Mouse (Mus musculus): ENCODE results near the gene Elmo3. TPM values are rescaled to one million over a fixed set of nuclear protein-coding genes. Genes with fewer than 3 reads are reported as not detected.

The Elmo3 gene
- polyA plus RNA-seq, 1 experiment from 2014 or later, result 11.4 TPM

DNA sequence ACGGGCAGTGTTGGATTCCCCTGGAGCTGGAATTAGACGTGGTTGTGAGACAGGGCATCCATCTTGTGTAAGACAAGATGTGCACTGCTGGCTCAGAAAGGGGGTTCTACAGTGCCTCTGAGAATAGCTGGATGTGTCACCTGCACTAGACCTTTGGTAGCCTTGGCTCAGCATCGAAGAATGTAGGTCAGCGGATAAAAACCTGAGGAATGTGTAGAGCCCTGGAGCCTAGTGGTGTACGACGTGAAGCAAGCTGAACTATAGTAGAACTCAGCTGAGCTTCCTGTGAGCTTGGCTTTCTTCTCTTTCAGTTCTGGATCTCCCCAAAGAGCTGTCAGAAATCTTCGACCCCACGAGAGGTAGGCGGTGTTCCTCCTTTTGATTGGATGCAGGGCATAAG, 1.5 kb upstream of the Elmo3 start:
- WGBS, result 77% methylated on average over 9 of the region's 9 CpGs
- Histone ChIP-seq H3K9ac (no peak overlapping the region), H3K36me3 (peaks cover 66% of the 10 kb centered on the region), H3K4me1 (peaks cover 31% of the 10 kb centered on the region), H3K4me3 (replicated peaks) (no peak overlapping the region), H3K4me2 (replicated peaks) (no peak overlapping the region), H3K27me3 (no peaks in the 10 kb centered on the region), H3K27ac (replicated peaks) (peak overlapping the region; percentile 87; the same call in 1 of the 2 replicates), H3K9me3 (replicated peaks) (no peaks in the 10 kb centered on the region)
- ATAC-seq (ENCODE audit: insufficient number of reproducible peaks, low FRiP score, low TSS enrichment, low read depth), result no peak

DNA sequence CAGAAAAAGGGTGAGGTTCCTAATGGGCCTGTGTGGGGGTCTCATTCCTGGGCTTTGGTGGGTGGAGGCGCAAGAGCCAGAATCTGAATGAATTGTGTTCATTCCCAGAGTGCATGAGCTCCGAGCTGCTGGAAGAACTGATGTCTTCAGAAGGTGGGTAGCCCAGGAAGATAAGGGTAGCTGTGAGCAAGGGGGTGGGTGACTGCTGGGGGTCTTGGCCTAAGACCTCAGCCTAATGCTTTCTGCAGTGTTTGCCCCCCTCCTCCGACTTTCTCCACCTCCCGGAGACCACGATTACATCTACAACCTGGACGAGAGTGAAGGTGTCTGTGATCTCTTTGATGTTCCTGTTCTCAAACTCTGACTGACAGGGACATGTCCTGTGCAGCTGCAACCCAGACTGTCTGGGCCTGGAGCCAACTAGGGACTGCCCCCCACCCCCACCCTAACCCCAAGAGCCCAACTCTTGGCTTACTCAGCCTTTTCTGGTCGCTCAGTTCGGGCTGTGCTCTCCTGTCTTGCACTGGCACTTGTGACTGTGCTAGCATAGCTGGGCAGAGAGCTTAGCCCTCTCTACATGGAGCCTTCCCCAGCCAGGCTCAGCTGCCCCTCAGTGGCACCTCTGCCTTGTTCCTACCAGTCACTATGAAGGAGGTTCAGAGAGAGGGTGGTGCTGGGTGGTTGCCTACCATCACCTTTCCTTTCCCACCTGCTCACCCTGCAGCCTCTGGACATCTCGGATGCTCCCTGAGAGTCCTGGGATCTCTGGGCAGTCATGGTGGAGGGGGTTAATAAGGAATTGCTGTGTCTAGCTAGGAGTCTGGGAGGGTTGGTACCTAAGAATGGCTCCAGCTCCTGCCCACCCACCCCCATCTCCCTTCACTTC, 833 bp upstream of the Elmo3 start:
- peaks cover 71% of the 10 kb centered on the region for H3K36me3 ChIP-seq
- no peaks in the 10 kb centered on the region for H3K27me3 ChIP-seq
- ATAC-seq (ENCODE audit: insufficient number of reproducible peaks, low FRiP score, low TSS enrichment, low read depth), result 0 out of 2 replicates have a peak, but pooled peaks have one; percentile 15
- H3K9ac ChIP-seq, result no peak overlapping the region
- 0 out of 2 replicates have a peak overlapping the region, but pooled peaks have one; percentile 2 for H3K4me2 ChIP-seq (replicated peaks)
- peaks cover 29% of the 10 kb centered on the region for H3K4me1 ChIP-seq
- H3K27ac ChIP-seq (replicated peaks), result peak overlapping the region; percentile 87
- H3K4me3 ChIP-seq (replicated peaks), result no peak overlapping the region
- H3K9me3 ChIP-seq (replicated peaks), result no peaks in the 10 kb centered on the region
- 44% methylated on average over 9 of the region's 9 CpGs for WGBS

DNA sequence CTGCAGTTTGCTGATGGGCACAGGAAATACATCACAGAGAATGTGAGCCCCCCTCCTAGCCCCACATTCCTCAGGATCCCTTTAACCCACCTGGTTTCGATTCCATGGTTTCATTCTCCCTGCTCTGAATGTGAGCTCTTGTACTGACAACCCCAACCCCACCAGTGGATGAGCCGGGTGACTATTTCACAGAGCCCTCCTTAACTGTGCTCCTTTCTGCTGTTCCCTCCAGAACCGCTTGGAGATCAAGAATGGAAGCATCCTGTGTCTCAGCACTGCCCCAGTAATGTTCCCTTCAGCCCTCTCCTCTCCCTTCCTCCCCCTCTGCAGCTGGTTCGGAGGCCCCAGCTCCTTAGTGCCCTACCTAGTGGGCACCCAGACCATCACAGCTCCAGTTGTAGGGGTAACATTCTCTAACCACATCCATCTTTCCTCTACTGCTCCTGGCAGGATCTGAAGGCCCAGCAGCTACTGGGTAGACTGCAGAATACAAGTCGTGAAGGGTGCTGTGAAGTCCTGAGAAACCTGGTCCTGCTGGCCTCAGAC, 818 bp downstream of the Elmo3 start:
- no peaks in the 10 kb centered on the region for H3K9me3 ChIP-seq (replicated peaks)
- no peaks in the 10 kb centered on the region for H3K27me3 ChIP-seq
- H3K4me3 ChIP-seq (replicated peaks), result peak overlapping the region; percentile 46
- whole genome bisulfite sequencing, result 34% methylated on average over 5 of the region's 5 CpGs
- peak; percentile 22; the same call in 1 of the 2 replicates for ATAC-seq (ENCODE audit: insufficient number of reproducible peaks, low FRiP score, low TSS enrichment, low read depth)
- peaks cover 69% of the 10 kb centered on the region for H3K36me3 ChIP-seq
- H3K4me1 ChIP-seq, result peaks cover 29% of the 10 kb centered on the region
- H3K27ac ChIP-seq (replicated peaks), result peak overlapping the region; percentile 87; the same call in 1 of the 2 replicates
- peak overlapping the region; percentile 47 for H3K9ac ChIP-seq
- peak overlapping the region; percentile 74 for H3K4me2 ChIP-seq (replicated peaks)

DNA sequence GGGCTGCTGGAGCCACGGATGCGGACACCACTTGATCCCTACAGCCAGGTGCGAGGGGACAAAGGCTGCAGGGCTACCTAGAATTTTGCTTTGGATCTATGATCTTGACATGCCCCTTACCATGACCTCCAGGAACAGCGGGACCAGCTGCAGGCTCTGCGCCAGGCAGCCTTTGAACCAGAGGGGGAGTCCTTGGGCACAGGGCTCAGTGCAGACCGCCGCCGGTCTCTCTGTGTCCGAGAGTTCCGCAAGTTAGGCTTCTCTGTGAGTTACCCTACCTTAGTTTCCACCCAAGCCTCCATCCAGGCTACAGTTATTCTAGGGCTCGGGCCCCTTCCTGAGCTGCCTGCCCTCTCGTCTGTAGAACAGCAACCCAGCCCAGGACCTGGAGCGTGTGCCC, 2.3 kb downstream of the Elmo3 start:
- ATAC-seq (ENCODE audit: insufficient number of reproducible peaks, low FRiP score, low TSS enrichment, low read depth), result no peak
- H3K36me3 ChIP-seq, result peaks cover 70% of the 10 kb centered on the region

DNA sequence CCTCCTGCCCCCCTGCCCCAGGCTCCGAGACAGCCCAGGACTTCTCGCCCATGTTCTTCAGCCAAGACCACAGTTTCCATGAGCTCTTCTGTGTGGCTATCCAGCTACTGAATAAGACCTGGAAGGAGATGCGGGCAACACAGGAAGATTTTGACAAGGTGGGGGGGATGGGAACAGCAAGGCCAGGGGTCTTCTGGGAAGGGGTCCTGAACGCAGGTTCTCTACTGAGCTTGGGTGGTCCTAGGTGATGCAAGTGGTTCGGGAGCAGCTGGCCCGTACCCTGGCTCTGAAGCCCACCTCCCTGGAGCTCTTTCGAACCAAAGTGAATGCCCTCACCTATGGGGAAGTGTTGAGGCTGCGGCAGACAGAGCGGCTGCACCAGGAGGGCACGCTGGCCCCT, 3.0 kb downstream of the Elmo3 start:
- Histone ChIP-seq H3K27ac (replicated peaks) (no peak overlapping the region), H3K4me1 (peaks cover 29% of the 10 kb centered on the region), H3K27me3 (no peaks in the 10 kb centered on the region), H3K4me3 (replicated peaks) (no peak overlapping the region), H3K4me2 (replicated peaks) (no peak overlapping the region), H3K36me3 (peaks cover 71% of the 10 kb centered on the region), H3K9ac (no peak overlapping the region), H3K9me3 (replicated peaks) (no peaks in the 10 kb centered on the region)
- no peak for ATAC-seq (ENCODE audit: insufficient number of reproducible peaks, low FRiP score, low TSS enrichment, low read depth)
- WGBS, result 93% methylated on average over 10 of the region's 10 CpGs

More for the DNA sequence above, 2.3 kb downstream of the Elmo3 start:
- Histone ChIP-seq H3K27ac (replicated peaks) (no peak overlapping the region), H3K9me3 (replicated peaks) (no peaks in the 10 kb centered on the region), H3K9ac (no peak overlapping the region), H3K4me1 (peaks cover 29% of the 10 kb centered on the region), H3K4me2 (replicated peaks) (no peak overlapping the region), H3K27me3 (no peaks in the 10 kb centered on the region), H3K4me3 (replicated peaks) (no peak overlapping the region)
- 95% methylated on average over 13 of the region's 13 CpGs for WGBS

DNA sequence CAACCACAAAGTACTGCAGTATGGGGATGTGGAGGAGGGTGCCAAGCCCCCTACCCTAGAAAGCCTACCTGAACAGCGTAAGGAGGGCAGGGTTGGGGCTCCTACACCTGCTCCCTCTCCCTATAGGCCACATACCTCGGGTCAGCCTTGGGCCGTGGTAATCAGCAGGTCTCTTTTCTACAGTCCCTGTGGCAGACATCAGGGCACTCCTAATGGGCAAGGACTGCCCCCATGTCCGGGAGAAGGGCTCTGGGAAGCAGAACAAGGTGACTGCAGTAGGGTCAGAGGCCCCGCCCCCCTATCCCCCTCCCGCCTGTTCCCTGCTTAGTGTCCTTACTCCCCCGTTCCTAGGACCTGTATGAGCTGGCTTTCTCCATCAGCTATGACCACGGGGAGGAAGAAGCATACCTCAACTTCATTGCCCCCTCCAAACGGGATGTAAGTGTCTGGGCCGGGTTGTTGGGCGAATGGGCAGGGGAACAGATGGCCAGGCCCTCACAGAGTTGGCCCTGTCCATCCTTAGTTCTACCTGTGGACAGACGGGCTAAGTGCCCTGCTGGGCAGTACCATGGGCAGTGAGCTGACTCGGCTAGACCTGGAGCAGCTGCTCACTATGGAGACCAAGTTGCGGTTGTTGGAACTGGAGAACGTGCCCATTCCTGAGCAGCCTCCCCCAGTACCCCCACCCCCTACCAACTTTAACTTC, 3.9 kb downstream of the Elmo3 start:
- Histone ChIP-seq H3K36me3 (peaks cover 68% of the 10 kb centered on the region), H3K4me2 (replicated peaks) (no peak overlapping the region), H3K4me1 (peaks cover 24% of the 10 kb centered on the region), H3K27me3 (no peaks in the 10 kb centered on the region), H3K9ac (no peak overlapping the region), H3K4me3 (replicated peaks) (no peak overlapping the region), H3K27ac (replicated peaks) (no peak overlapping the region), H3K9me3 (replicated peaks) (no peaks in the 10 kb centered on the region)
- ATAC-seq (ENCODE audit: insufficient number of reproducible peaks, low FRiP score, low TSS enrichment, low read depth), result no peak
- WGBS, result 80% methylated on average over 15 of the region's 15 CpGs

DNA sequence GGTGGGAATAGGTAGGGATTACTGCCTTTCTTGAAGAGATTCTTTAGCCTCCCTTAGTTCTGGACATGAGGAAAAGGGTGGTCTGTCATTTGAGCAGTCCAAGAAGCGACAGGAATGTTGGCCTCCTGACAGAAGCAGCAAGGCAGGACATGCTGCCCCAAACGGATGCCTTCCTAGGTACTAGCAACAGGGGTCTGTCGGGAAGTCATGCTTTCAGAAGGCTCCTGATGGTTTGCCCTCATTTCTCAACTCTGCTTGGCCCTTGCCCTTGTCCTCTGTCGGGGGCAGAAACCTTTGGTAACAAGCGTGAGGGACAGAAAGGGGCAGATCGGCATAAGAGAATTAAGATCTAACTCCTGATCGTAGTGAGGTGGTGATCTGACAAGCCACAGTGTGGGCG, 4.7 kb downstream of the Elmo3 start:
- Histone ChIP-seq H3K36me3 (peaks cover 70% of the 10 kb centered on the region), H3K9ac (no peak overlapping the region), H3K9me3 (replicated peaks) (no peaks in the 10 kb centered on the region), H3K4me3 (replicated peaks) (no peak overlapping the region), H3K27ac (replicated peaks) (no peak overlapping the region), H3K4me2 (replicated peaks) (no peak overlapping the region), H3K4me1 (peaks cover 16% of the 10 kb centered on the region), H3K27me3 (no peaks in the 10 kb centered on the region)
- 81% methylated on average over 8 of the region's 8 CpGs for WGBS
- ATAC-seq (ENCODE audit: insufficient number of reproducible peaks, low FRiP score, low TSS enrichment, low read depth), result no peak

DNA sequence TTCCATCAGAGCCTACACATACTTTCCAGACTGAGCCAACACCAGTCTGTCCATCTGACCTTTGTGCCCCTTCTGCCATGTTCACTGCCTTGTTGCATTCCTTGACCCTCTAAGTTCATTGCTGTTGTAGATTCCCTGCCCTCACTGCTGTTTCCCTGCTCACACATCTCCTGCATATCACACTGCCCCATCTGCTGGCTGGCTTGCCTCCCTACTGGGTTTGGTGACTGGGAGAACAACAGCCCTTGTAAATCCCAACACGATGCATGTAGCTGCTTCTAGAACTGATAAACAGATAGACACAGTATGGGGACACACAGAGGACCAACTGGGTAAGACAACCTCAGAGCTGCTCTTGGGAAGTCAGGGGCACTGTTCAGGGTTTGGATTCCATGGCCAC, 6.3 kb downstream of the Elmo3 start:
- no peak overlapping the region for H3K9ac ChIP-seq
- H3K36me3 ChIP-seq, result peaks cover 81% of the 10 kb centered on the region
- no peak for ATAC-seq (ENCODE audit: insufficient number of reproducible peaks, low FRiP score, low TSS enrichment, low read depth)
- H3K4me3 ChIP-seq (replicated peaks), result no peak overlapping the region
- H3K9me3 ChIP-seq (replicated peaks), result no peaks in the 10 kb centered on the region
- no peaks in the 10 kb centered on the region for H3K4me1 ChIP-seq
- no peak overlapping the region for H3K4me2 ChIP-seq (replicated peaks)
- H3K27ac ChIP-seq (replicated peaks), result no peak overlapping the region
- 81% methylated on average over 1 of the region's 1 CpGs for WGBS
- H3K27me3 ChIP-seq, result no peaks in the 10 kb centered on the region

DNA sequence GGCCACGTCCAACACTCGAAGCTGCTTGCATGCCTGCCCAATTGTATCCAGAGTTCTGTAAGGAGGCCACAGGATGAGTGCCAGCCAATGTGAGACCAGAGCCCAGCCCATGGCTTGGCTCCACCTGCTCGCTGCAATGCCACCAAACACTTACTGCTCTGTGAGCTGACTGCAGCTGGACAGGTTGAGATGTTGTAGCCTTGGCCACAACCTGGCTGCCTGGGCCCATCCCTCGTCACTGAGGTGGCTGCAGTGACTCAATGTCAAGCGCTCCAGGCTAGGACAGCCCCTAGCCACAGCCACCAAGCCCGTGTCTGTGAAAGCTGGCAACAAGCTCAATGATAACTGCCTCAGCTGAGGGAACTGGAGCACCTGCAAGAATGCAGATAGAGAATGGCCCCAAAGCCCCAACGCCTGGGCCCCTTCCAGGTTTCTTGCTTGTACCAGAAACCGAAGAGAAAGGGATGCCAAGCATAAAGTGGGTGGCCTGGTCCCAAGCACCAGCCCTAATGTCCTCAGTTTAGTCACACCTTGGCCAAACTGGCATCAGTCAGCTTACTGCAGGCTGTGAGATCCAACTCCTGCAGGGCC, 7.6 kb downstream of the Elmo3 start:
- no peaks in the 10 kb centered on the region for H3K9me3 ChIP-seq (replicated peaks)
- no peaks in the 10 kb centered on the region for H3K27me3 ChIP-seq
- no peak overlapping the region for H3K9ac ChIP-seq
- no peak for ATAC-seq (ENCODE audit: insufficient number of reproducible peaks, low FRiP score, low TSS enrichment, low read depth)
- H3K27ac ChIP-seq (replicated peaks), result no peak overlapping the region
- no peak overlapping the region for H3K4me2 ChIP-seq (replicated peaks)
- no peaks in the 10 kb centered on the region for H3K4me1 ChIP-seq
- no peak overlapping the region for H3K4me3 ChIP-seq (replicated peaks)
- WGBS, result 88% methylated on average over 8 of the region's 8 CpGs
- peaks cover 78% of the 10 kb centered on the region for H3K36me3 ChIP-seq

DNA sequence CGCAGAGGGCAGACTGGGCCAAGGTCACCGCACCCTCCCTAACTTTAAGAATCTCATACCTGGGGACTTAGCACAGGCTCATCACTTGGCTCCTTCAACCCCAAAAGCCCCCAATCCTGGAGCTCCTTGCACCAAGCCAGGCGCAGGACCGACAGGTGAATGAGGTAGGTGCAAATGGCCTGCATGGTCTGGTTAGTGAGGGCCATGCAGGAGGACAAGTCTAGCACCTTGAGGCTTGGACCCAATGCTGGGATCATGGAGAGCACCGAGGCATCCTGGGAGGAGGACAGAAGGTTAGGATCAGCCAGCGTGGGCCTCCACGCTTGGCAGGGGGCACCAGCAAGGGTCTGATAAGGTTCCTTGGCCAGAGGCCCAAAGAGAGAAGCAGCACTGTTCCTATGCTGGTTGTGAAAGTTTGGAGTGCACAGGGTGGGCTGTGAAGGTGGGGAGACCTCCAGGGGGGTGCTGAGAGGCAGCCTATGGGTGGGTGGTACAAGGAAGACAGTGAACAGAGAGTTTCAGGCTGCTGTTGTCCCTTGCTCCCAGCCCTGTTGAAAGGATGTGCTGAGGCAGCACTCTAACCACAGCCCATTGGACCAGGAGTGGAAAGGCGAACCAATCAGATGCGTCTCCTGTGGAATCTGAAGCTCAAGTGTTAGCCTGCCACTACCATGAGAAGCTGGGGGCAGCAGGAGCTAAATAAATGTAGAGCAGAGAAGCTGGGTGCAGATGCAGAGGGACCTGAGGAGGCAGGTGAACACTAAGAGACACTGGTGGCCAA, 8.4 kb downstream of the Elmo3 start:
- Histone ChIP-seq H3K4me1 (no peaks in the 10 kb centered on the region), H3K9me3 (replicated peaks) (no peaks in the 10 kb centered on the region), H3K4me3 (replicated peaks) (no peak overlapping the region), H3K36me3 (peaks cover 78% of the 10 kb centered on the region), H3K27ac (replicated peaks) (no peak overlapping the region), H3K9ac (no peak overlapping the region), H3K4me2 (replicated peaks) (no peak overlapping the region), H3K27me3 (no peaks in the 10 kb centered on the region)
- ATAC-seq (ENCODE audit: insufficient number of reproducible peaks, low FRiP score, low TSS enrichment, low read depth), result no peak
- WGBS, result 79% methylated on average over 9 of the region's 9 CpGs

Measured in embryonic facial prominence, embryonic 15.5 days (tissue).